Mouse (Mus musculus): ENCODE measurements around the gene Nudt16. TPM values are rescaled to one million over a fixed set of nuclear protein-coding genes. Genes with fewer than 3 reads are reported as not detected.

Gene Nudt16
- polyA plus RNA-seq, 1 experiment from 2014 or later = 11.9 TPM

Other genes with a start within 250 kb of the Nudt16 start
- 83.7 and 96.3 TPM in 2 replicates for gene Mrpl3, start 78.6 kb downstream of the Nudt16 start, polyA plus RNA-seq (2015; fragmentation: Nextera tagmentation; extraction: Ambion mirVana)
- gene 1700080E11Rik, start 13.3 kb upstream of the Nudt16 start, polyA plus RNA-seq (2015; fragmentation: Nextera tagmentation; extraction: Ambion mirVana) = not detected in 2 replicates